Mouse (Mus musculus) lung, adult 2 months (tissue): Measurements from ENCODE around the gene Sptbn4.

Experiments
- CTCF ChIP-seq: fragments of 200-500 bp; IDR thresholded peaks from 2 replicates; pipeline ENCODE4 v1.5.1; 2011; ENCODE audit warnings: mild to moderate bottlenecking, low read length, control low read depth; ENCODE audit not compliant: insufficient read depth
- POLR2A ChIP-seq: fragments of 200-500 bp; IDR thresholded peaks from 2 replicates; pipeline ENCODE4 v1.6.1; 2011; ENCODE audit warnings: low read depth, mild to moderate bottlenecking, control low read depth, low read length, borderline replicate concordance; ENCODE audit errors: extremely low read depth

DNA sequence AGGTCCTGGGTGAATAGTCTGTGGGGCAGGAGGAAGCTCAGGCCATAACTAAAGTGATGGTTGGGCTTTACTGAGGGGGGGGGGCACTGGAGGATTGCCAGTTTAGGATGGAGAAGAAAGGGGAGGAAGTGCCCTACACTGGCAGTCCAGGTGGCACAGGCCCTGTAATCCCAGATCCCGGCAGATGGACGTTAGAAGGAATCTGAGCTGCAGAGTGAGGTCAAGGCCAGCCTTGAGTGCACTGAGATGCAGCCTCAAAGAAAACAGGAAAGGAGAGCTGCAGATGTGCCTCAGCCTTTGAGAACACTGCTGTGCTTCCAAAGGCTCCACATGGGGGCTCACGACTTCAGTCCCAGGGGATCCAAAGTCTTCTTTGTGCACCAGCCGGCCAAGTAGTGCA lies 20.2 kb upstream of the Sptbn4 start:
- TF ChIP-seq POLR2A (no peak), CTCF (no peak)
